Mouse (Mus musculus): ENCODE measurements around the gene Emilin3. TPM values are rescaled to one million over a fixed set of nuclear protein-coding genes. Genes with fewer than 3 reads are reported as not detected.

Gene Emilin3
- polyA plus RNA-seq, 1 experiment from 2014 or later, result 0.38 TPM

GRCm38 (mm10) chr2:160887284-160887683 lies 24.8 kb downstream of the Emilin3 start:
- ATAC-seq (ENCODE audit: low read depth) (peak; percentile 80), DNase-seq (peak; percentile 72)
- peak overlapping the region; percentile 57 for H3K4me3 ChIP-seq (replicated peaks)
- H3K9me3 ChIP-seq (replicated peaks), result no peaks in the 10 kb centered on the region
- 1% methylated on average over 11 of the region's 11 CpGs for WGBS (ENCODE audit: insufficient replicate concordance)
- no peaks in the 10 kb centered on the region for H3K36me3 ChIP-seq
- H3K4me1 ChIP-seq (replicated peaks), result peaks cover 12% of the 10 kb centered on the region
- no peak overlapping the region for H3K9ac ChIP-seq
- H3K27ac ChIP-seq, result no peak overlapping the region
- H3K4me2 ChIP-seq, result peak overlapping the region; percentile 75
- 0 out of 2 replicates have a peak, but pooled peaks cover 7% of the 10 kb centered on the region for H3K27me3 ChIP-seq

- no peak overlapping the region for H3K4me3 ChIP-seq (replicated peaks)
- no peak overlapping the region for H3K27ac ChIP-seq
- H3K4me2 ChIP-seq, result no peak overlapping the region
- H3K4me1 ChIP-seq (replicated peaks), result peaks cover 12% of the 10 kb centered on the region
- no peaks in the 10 kb centered on the region for H3K9me3 ChIP-seq (replicated peaks)
- H3K27me3 ChIP-seq, result 0 out of 2 replicates have a peak, but pooled peaks cover 7% of the 10 kb centered on the region
- ATAC-seq (ENCODE audit: low read depth), result no peak
- no peak for DNase-seq
- no peak overlapping the region for H3K9ac ChIP-seq
- 51% methylated on average over 3 of the region's 3 CpGs for WGBS (ENCODE audit: insufficient replicate concordance)
- H3K36me3 ChIP-seq, result no peaks in the 10 kb centered on the region
Observed at GRCm38 (mm10) chr2:160886221-160886620, 25.9 kb downstream of the Emilin3 start.

GRCm38 (mm10) chr2:160884830-160885229 lies 27.3 kb downstream of the Emilin3 start:
- DNase-seq, result peak; percentile 38
- H3K4me3 ChIP-seq (replicated peaks), result no peak overlapping the region

GRCm38 (mm10) chr2:160883912-160884311 lies 28.2 kb downstream of the Emilin3 start:
- peaks cover 12% of the 10 kb centered on the region for H3K4me1 ChIP-seq (replicated peaks)
- DNase-seq (no peak), ATAC-seq (ENCODE audit: low read depth) (no peak)
- H3K36me3 ChIP-seq, result no peaks in the 10 kb centered on the region
- 64% methylated on average over 4 of the region's 4 CpGs for WGBS (ENCODE audit: insufficient replicate concordance)
- H3K9me3 ChIP-seq (replicated peaks), result no peaks in the 10 kb centered on the region
- H3K4me3 ChIP-seq (replicated peaks), result no peak overlapping the region
- no peak overlapping the region for H3K27ac ChIP-seq
- no peak overlapping the region for H3K9ac ChIP-seq
- H3K27me3 ChIP-seq, result 0 out of 2 replicates have a peak, but pooled peaks cover 4% of the 10 kb centered on the region
- H3K4me2 ChIP-seq, result no peak overlapping the region

More at GRCm38 (mm10) chr2:160884830-160885229, 27.3 kb downstream of the Emilin3 start:
- H3K36me3 ChIP-seq, result no peaks in the 10 kb centered on the region
- H3K9ac ChIP-seq, result no peak overlapping the region
- H3K9me3 ChIP-seq (replicated peaks), result no peaks in the 10 kb centered on the region
- H3K27me3 ChIP-seq, result 0 out of 2 replicates have a peak, but pooled peaks cover 7% of the 10 kb centered on the region
- no peak overlapping the region for H3K4me2 ChIP-seq
- no peak for ATAC-seq (ENCODE audit: low read depth)
- WGBS (ENCODE audit: insufficient replicate concordance), result 7% methylated on average over 2 of the region's 2 CpGs
- H3K4me1 ChIP-seq (replicated peaks), result peaks cover 12% of the 10 kb centered on the region
- no peak overlapping the region for H3K27ac ChIP-seq

- 53% methylated on average over 5 of the region's 5 CpGs for WGBS (ENCODE audit: insufficient replicate concordance)
- Histone ChIP-seq H3K27me3 (no peaks in the 10 kb centered on the region), H3K9ac (no peak overlapping the region), H3K4me3 (replicated peaks) (no peak overlapping the region), H3K36me3 (no peaks in the 10 kb centered on the region), H3K9me3 (replicated peaks) (no peaks in the 10 kb centered on the region), H3K4me1 (replicated peaks) (no peaks in the 10 kb centered on the region), H3K27ac (no peak overlapping the region), H3K4me2 (no peak overlapping the region)
- ATAC-seq (ENCODE audit: low read depth) (no peak), DNase-seq (no peak)
Observed at GRCm38 (mm10) chr2:160882436-160882835, 29.7 kb downstream of the Emilin3 start.

GRCm38 (mm10) chr2:160881462-160882101 lies 30.5 kb downstream of the Emilin3 start:
- H3K9ac ChIP-seq, result no peak overlapping the region
- no peaks in the 10 kb centered on the region for H3K36me3 ChIP-seq
- 34% methylated on average over 6 of the region's 6 CpGs for WGBS (ENCODE audit: insufficient replicate concordance)
- H3K27ac ChIP-seq, result no peak overlapping the region
- H3K4me1 ChIP-seq (replicated peaks), result no peaks in the 10 kb centered on the region
- no peak overlapping the region for H3K4me2 ChIP-seq
- H3K27me3 ChIP-seq, result no peaks in the 10 kb centered on the region
- H3K9me3 ChIP-seq (replicated peaks), result no peaks in the 10 kb centered on the region
- no peak overlapping the region for H3K4me3 ChIP-seq (replicated peaks)
- no peak for ATAC-seq (ENCODE audit: low read depth)
- no peak for DNase-seq

GRCm38 (mm10) chr2:160880453-160881195 lies 31.5 kb downstream of the Emilin3 start, which contains the start of gene Lpin3:
Gene Lpin3, plus strand, starts transcription at chr2:160880670.
- 52% methylated on average over 13 of the region's 13 CpGs for WGBS (ENCODE audit: insufficient replicate concordance)
- Histone ChIP-seq H3K4me2 (no peak within 1 kb of the TSS), H3K27ac (no peak within 1 kb of the TSS), H3K36me3 (no peaks in the 10 kb centered on the region), H3K9ac (no peak within 1 kb of the TSS), H3K9me3 (replicated peaks) (no peaks in the 10 kb centered on the region), H3K27me3 (no peaks in the 10 kb centered on the region), H3K4me3 (replicated peaks) (no peak within 1 kb of the TSS), H3K4me1 (replicated peaks) (no peaks in the 10 kb centered on the region)
- DNase-seq (no peak), ATAC-seq (ENCODE audit: low read depth) (no peak; the same call in 1 of the 2 replicates)

GRCm38 (mm10) chr2:160876115-160876514 lies 36.0 kb downstream of the Emilin3 start:
- no peak for DNase-seq
- Histone ChIP-seq H3K27ac (no peak overlapping the region), H3K36me3 (no peaks in the 10 kb centered on the region), H3K27me3 (no peaks in the 10 kb centered on the region), H3K4me2 (no peak overlapping the region), H3K4me1 (replicated peaks) (peaks cover 14% of the 10 kb centered on the region), H3K4me3 (replicated peaks) (no peak overlapping the region), H3K9ac (no peak overlapping the region), H3K9me3 (replicated peaks) (no peaks in the 10 kb centered on the region)
- WGBS (ENCODE audit: insufficient replicate concordance), result 77% methylated on average over 4 of the region's 4 CpGs
- ATAC-seq (ENCODE audit: low read depth), result no peak

GRCm38 (mm10) chr2:160874231-160874877 lies 37.8 kb downstream of the Emilin3 start:
- no peaks in the 10 kb centered on the region for H3K9me3 ChIP-seq (replicated peaks)
- H3K4me3 ChIP-seq (replicated peaks), result no peak overlapping the region
- no peaks in the 10 kb centered on the region for H3K36me3 ChIP-seq
- ATAC-seq (ENCODE audit: low read depth), result no peak
- H3K4me1 ChIP-seq (replicated peaks), result peaks cover 17% of the 10 kb centered on the region
- H3K27me3 ChIP-seq, result no peaks in the 10 kb centered on the region
- no peak for DNase-seq
- WGBS (ENCODE audit: insufficient replicate concordance), result 59% methylated on average over 5 of the region's 5 CpGs
- H3K27ac ChIP-seq, result no peak overlapping the region
- H3K4me2 ChIP-seq, result no peak overlapping the region
- H3K9ac ChIP-seq, result no peak overlapping the region

- ATAC-seq (ENCODE audit: low read depth) (peak; percentile 92), DNase-seq (peak; percentile 77)
- peak within 1 kb of the TSS; percentile 95 for H3K9ac ChIP-seq
- no peaks in the 10 kb centered on the region for H3K36me3 ChIP-seq
- no peaks in the 10 kb centered on the region for H3K27me3 ChIP-seq
- 1% methylated on average over 38 of the region's 48 CpGs for WGBS (ENCODE audit: insufficient replicate concordance)
- H3K4me1 ChIP-seq (replicated peaks), result peaks cover 17% of the 10 kb centered on the region
- H3K9me3 ChIP-seq (replicated peaks), result no peaks in the 10 kb centered on the region
- H3K4me3 ChIP-seq (replicated peaks), result peak within 1 kb of the TSS; percentile 85
- H3K4me2 ChIP-seq, result peak within 1 kb of the TSS; percentile 97
- peak within 1 kb of the TSS; percentile 89 for H3K27ac ChIP-seq
Observed at GRCm38 (mm10) chr2:160872890-160873382, 39.2 kb downstream of the Emilin3 start, which contains the start of gene Zhx3. Gene Zhx3, minus strand, starts transcription at chr2:160872998.

GRCm38 (mm10) chr2:160872395-160872794 lies 39.7 kb downstream of the Emilin3 start:
- peak overlapping the region; percentile 89 for H3K27ac ChIP-seq
- no peaks in the 10 kb centered on the region for H3K36me3 ChIP-seq
- H3K4me3 ChIP-seq (replicated peaks), result peak overlapping the region; percentile 85
- H3K9ac ChIP-seq, result peak overlapping the region; percentile 95
- under 1% methylated on average over 43 of the region's 47 CpGs for WGBS (ENCODE audit: insufficient replicate concordance)
- H3K4me2 ChIP-seq, result peak overlapping the region; percentile 97
- H3K4me1 ChIP-seq (replicated peaks), result peaks cover 17% of the 10 kb centered on the region
- DNase-seq (peak; percentile 61), ATAC-seq (ENCODE audit: low read depth) (peak; percentile 91)
- no peaks in the 10 kb centered on the region for H3K27me3 ChIP-seq
- H3K9me3 ChIP-seq (replicated peaks), result no peaks in the 10 kb centered on the region

Measured in liver, embryonic 13.5 days (tissue).